Mouse (Mus musculus) kidney, adult 2 months (tissue): Measurements from ENCODE around the gene Gm826.

Source experiments
- CTCF ChIP-seq: fragments of 200-500 bp; conservative IDR thresholded peaks from 2 replicates; pipeline ENCODE4 v1.5.1; 2011; ENCODE audit warnings: low read depth, mild to moderate bottlenecking, control low read depth, low read length, moderate library complexity, mixed read lengths; ENCODE audit not compliant: insufficient read depth, insufficient read length
- POLR2A ChIP-seq: fragments of 200-500 bp; IDR thresholded peaks from one replicate; pipeline ENCODE4 v1.6.1; 2011; ENCODE audit warnings: low read depth, low read length, control low read depth

DNA sequence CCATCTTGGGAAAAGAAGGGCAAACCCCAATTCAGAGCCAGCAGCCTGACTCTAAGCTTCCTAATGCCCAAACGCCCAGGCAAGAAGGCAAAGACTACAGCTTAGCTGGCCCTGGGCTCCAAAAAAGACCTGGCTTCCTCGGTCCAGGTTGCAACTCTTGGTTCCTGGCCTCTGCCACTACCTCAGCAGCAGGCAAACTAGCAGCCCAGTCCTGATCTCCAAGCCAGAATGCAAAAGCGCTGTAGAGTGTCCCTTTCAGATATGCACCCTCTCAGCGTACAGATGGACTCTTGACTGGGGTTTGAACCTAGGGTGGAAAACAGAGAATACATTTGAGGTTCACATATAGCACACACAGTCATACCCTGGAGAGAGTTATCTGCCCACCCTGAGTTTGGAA, 29.2 kb upstream of the Gm826 start:
- TF ChIP-seq POLR2A, result no peak
- no peak for TF ChIP-seq CTCF
